Mouse (Mus musculus) forebrain, embryonic 14.5 days (tissue): ENCODE data around the gene Pde11a. TPM values are rescaled to one million over a fixed set of nuclear protein-coding genes. Genes with fewer than 3 reads are reported as not detected.

Source experiments
- ATAC-seq: fragments of 200-750 bp; cut with Nextera tagmentation; 2 replicates; pipeline ENCODE4 v1.8.0; 2017; ENCODE audit warnings: mild to moderate bottlenecking, moderate library complexity
- DNase-seq: peaks from one replicate; pipeline ENCODE4 v3.0.0-alpha.2; 2015; ENCODE audit warnings: low spot score
- H3K27ac ChIP-seq: fragments of 300-500 bp; sonication (generic); 2 replicates; pipeline ENCODE4 v1.5.1; 2014; ENCODE audit warnings: low read depth, mild to moderate bottlenecking, control low read depth, low read length, moderate library complexity
- H3K27me3 ChIP-seq: fragments of 300-500 bp; sonication (generic); replicated peaks from 2 replicates; pipeline ENCODE4 v1.6.1; 2014; ENCODE audit warnings: low read length, control low read depth, mixed read lengths; ENCODE audit not compliant: control insufficient read depth, insufficient read depth
- H3K36me3 ChIP-seq: fragments of 300-500 bp; sonication (generic); 2 replicates; pipeline ENCODE4 v1.6.1; 2014; ENCODE audit warnings: low read length, control low read depth; ENCODE audit not compliant: control insufficient read depth, insufficient read depth
- H3K4me1 ChIP-seq: fragments of 300-500 bp; sonication (generic); 2 replicates; pipeline ENCODE4 v1.6.1; 2014; ENCODE audit warnings: antibody characterized with exemption, low read length, control low read depth; ENCODE audit not compliant: control insufficient read depth, insufficient read depth
- H3K4me2 ChIP-seq: fragments of 300-500 bp; sonication (generic); 2 replicates; pipeline ENCODE4 v1.6.1; 2014; ENCODE audit warnings: mild to moderate bottlenecking, control low read depth, low read length
- H3K4me3 ChIP-seq: fragments of 300-500 bp; sonication (generic); 2 replicates; pipeline ENCODE4 v1.5.1; 2014; ENCODE audit warnings: low read depth, low read length, control low read depth
- H3K9ac ChIP-seq: fragments of 300-500 bp; sonication (generic); 2 replicates; pipeline ENCODE4 v1.6.1; 2014; ENCODE audit warnings: mild to moderate bottlenecking, low read length, control low read depth, moderate library complexity
- H3K9me3 ChIP-seq: fragments of 300-500 bp; sonication (generic); replicated peaks from 2 replicates; pipeline ENCODE4 v1.6.1; 2016; ENCODE audit warnings: low read length, control low read depth, mixed read lengths; ENCODE audit not compliant: control insufficient read depth
- whole genome bisulfite sequencing: fragments of 180-500 bp; shearing (Covaris S2); extraction: QIAGEN DNeasy Blood & Tissue Kit; methylation state at CpG from one replicate; pipeline ENCODE4 v1.1.7; 2014; 5-methylcytosine and 5-hydroxymethylcytosine counted together
- polyA plus RNA-seq: library from polyadenylated mRNA; unstranded; fragments of >200 nt; fragmentation: Nextera tagmentation; extraction: Ambion mirVana; gene quantifications from 2 replicates; pipeline ENCODE4 v1.2.1, GENCODE M21; 2014

The Pde11a gene
- polyA plus RNA-seq, 1 experiment from 2014 or later, result 0.14 TPM

- DNase-seq, result no peak
- Histone ChIP-seq H3K9ac (no peak overlapping the region), H3K9me3 (no peaks in the 10 kb centered on the region), H3K27ac (no peak overlapping the region), H3K4me3 (no peak overlapping the region), H3K4me2 (no peak overlapping the region), H3K4me1 (0 out of 2 replicates have a peak, but pooled peaks cover 7% of the 10 kb centered on the region), H3K27me3 (no peaks in the 10 kb centered on the region), H3K36me3 (no peaks in the 10 kb centered on the region)
- 88% methylated on average over 2 of the region's 2 CpGs for WGBS
- ATAC-seq, result no peak
Observed at GRCm38 (mm10) chr2:76083396-76083795, 255.2 kb downstream of the Pde11a start.

- H3K36me3 ChIP-seq, result no peaks in the 10 kb centered on the region
- DNase-seq, result no peak
- H3K27ac ChIP-seq, result no peak overlapping the region
- no peak overlapping the region for H3K9ac ChIP-seq
- WGBS, result 91% methylated on average over 5 of the region's 5 CpGs
- H3K9me3 ChIP-seq, result no peaks in the 10 kb centered on the region
- no peaks in the 10 kb centered on the region for H3K27me3 ChIP-seq
- H3K4me2 ChIP-seq, result no peak overlapping the region
- 0 out of 2 replicates have a peak, but pooled peaks cover 2% of the 10 kb centered on the region for H3K4me1 ChIP-seq
- H3K4me3 ChIP-seq, result no peak overlapping the region
- ATAC-seq, result no peak
Observed at GRCm38 (mm10) chr2:76081991-76082390, 256.6 kb downstream of the Pde11a start.

GRCm38 (mm10) chr2:76080549-76080948 lies 258.0 kb downstream of the Pde11a start:
- Histone ChIP-seq H3K4me2 (no peak overlapping the region), H3K27ac (no peak overlapping the region), H3K9me3 (no peaks in the 10 kb centered on the region), H3K4me1 (no peaks in the 10 kb centered on the region), H3K36me3 (no peaks in the 10 kb centered on the region), H3K27me3 (no peaks in the 10 kb centered on the region), H3K9ac (no peak overlapping the region), H3K4me3 (no peak overlapping the region)
- no peak for DNase-seq
- ATAC-seq, result no peak
- 75% methylated on average over 3 of the region's 3 CpGs for WGBS

DNA sequence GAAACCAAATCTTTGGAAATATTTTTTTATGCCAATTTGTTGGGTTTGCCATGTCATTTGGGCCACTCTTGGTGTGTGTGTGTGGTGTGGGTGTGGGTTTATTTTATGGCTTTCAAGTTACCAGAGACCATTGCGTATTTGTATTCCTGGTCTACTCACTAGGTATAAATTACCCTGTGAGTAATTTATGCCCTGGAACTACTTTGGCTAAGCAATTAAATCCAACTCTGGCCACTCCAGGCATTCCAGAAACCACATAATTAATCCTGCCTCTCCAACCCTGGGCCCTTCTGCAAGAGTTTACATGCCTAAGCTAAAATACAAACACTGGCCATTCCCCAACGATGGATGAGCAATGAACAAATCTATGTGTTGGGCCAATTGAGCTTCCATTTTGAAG lies 261.7 kb downstream of the Pde11a start:
- Histone ChIP-seq H3K36me3 (no peaks in the 10 kb centered on the region), H3K27ac (no peak overlapping the region), H3K4me2 (no peak overlapping the region), H3K4me3 (no peak overlapping the region), H3K4me1 (no peaks in the 10 kb centered on the region), H3K27me3 (no peaks in the 10 kb centered on the region), H3K9ac (no peak overlapping the region), H3K9me3 (no peaks in the 10 kb centered on the region)
- ATAC-seq, result no peak
- WGBS, result 81% methylated on average over 2 of the region's 2 CpGs
- no peak for DNase-seq

DNA sequence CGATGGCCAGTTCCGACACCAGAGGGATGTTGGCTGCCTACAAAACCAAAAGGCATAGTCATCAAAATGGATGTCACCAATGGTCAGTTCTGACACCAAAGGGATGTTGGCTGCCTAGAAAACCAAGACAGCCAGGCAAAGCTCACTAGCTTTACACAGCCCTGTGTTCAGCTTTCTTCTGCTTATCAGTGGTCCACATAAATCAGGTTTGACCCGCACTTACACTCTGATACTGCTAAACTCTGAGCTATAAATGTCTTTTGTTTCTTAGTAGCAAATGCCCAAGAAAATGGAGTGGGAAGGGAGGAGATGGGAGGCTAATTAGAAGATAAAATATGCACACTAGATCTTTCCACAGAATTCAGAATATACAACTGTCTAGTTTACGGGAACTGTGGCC lies 262.5 kb downstream of the Pde11a start:
- Histone ChIP-seq H3K4me2 (no peak overlapping the region), H3K9me3 (no peaks in the 10 kb centered on the region), H3K27ac (no peak overlapping the region), H3K9ac (no peak overlapping the region), H3K4me1 (no peaks in the 10 kb centered on the region), H3K4me3 (no peak overlapping the region), H3K36me3 (no peaks in the 10 kb centered on the region), H3K27me3 (no peaks in the 10 kb centered on the region)
- ATAC-seq, result no peak
- no peak for DNase-seq
- WGBS, result 95% methylated on average over 4 of the region's 4 CpGs

DNA sequence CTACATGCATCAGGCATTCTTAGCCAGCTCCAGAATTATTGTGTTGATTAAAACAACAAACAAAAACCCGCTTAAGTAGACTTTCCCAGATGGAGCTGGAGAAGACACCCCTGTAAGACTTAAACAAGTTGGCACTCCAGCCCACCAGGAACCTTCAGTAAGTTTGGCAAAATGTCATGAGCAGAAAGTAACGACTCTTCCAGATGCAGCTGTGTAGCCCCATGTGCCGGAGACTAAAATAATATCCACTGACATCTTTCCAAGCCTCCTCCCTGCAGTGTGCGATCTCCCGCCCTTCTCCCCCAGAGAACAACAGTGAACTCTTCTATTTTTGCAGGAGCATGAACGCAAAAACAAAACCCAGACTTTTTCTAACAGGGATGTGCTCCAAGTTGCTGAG lies 265.5 kb downstream of the Pde11a start:
- DNase-seq (no peak), ATAC-seq (no peak)
- H3K27me3 ChIP-seq, result no peaks in the 10 kb centered on the region
- H3K27ac ChIP-seq, result no peak overlapping the region
- no peaks in the 10 kb centered on the region for H3K9me3 ChIP-seq
- WGBS, result 63% methylated on average over 6 of the region's 6 CpGs
- no peak overlapping the region for H3K4me2 ChIP-seq
- no peak overlapping the region for H3K9ac ChIP-seq
- no peaks in the 10 kb centered on the region for H3K36me3 ChIP-seq
- no peak overlapping the region for H3K4me3 ChIP-seq
- H3K4me1 ChIP-seq, result peaks cover 2% of the 10 kb centered on the region; the same call in 1 of the 2 replicates

DNA sequence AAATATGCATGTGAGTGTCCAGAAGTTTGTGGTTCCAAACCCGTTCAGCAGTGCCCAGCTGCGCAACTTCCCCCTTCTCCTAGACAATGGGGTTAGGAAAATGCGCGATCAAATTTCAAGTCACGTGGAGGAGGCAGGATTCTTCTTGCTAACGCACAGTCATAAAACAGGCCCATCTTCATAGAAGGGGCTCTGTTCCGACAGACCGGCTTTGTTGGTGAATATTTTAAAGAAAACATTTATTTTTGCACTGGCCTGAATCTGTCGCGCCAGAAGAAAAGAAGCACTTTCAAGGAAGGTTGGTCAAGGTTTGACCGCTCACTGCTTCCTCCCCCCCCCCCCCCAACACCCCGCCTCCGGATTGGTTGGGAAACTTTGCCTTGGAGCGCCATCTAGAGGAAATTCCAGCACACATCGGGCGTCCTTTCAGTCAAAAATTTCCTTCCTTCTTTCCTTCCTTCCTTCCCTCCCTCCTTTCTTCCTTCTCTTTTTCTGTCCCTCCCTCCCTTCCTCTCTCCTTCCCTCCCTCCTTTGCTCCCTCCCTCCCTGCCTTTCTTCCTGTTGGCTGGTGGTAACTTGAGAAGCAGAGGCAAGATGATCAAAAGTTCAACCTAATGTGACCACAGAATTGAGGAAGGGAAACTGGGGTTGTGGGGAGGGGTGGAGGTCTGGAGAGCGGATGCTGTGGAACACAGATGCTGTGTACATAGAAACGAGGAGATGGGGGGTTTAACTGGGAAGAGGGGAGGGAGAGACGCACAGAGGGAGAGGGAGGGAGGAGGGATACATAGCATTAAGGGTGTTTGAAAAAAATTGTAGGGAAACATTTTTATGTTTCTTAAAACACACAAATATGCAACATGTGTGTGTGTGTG lies 267.9 kb downstream of the Pde11a start:
- H3K9me3 ChIP-seq, result no peaks in the 10 kb centered on the region
- no peaks in the 10 kb centered on the region for H3K27me3 ChIP-seq
- peak overlapping the region; percentile 46 for H3K4me2 ChIP-seq
- peaks cover 2% of the 10 kb centered on the region; the same call in 1 of the 2 replicates for H3K4me1 ChIP-seq
- H3K27ac ChIP-seq, result no peak overlapping the region; the same call in 1 of the 2 replicates
- peak overlapping the region; percentile 26 for H3K4me3 ChIP-seq
- peak; percentile 97 for ATAC-seq
- H3K9ac ChIP-seq, result peak overlapping the region; percentile 46; the same call in 1 of the 2 replicates
- peak; percentile 93 for DNase-seq
- no peaks in the 10 kb centered on the region for H3K36me3 ChIP-seq
- 2% methylated on average over 18 of the region's 19 CpGs for WGBS

- Histone ChIP-seq H3K4me1 (peaks cover 2% of the 10 kb centered on the region; the same call in 1 of the 2 replicates), H3K9ac (no peak overlapping the region), H3K4me3 (no peak overlapping the region), H3K27me3 (no peaks in the 10 kb centered on the region), H3K9me3 (no peaks in the 10 kb centered on the region), H3K36me3 (no peaks in the 10 kb centered on the region), H3K27ac (no peak overlapping the region), H3K4me2 (no peak overlapping the region)
- ATAC-seq, result no peak
- no peak for DNase-seq
- WGBS, result 88% methylated on average over 13 of the region's 13 CpGs
Observed at GRCm38 (mm10) chr2:76069238-76069637, 269.3 kb downstream of the Pde11a start.

GRCm38 (mm10) chr2:76068155-76068554 lies 270.4 kb downstream of the Pde11a start:
- Histone ChIP-seq H3K36me3 (no peaks in the 10 kb centered on the region), H3K4me2 (no peak overlapping the region), H3K27me3 (no peaks in the 10 kb centered on the region), H3K9me3 (no peaks in the 10 kb centered on the region), H3K4me3 (no peak overlapping the region), H3K27ac (no peak overlapping the region), H3K4me1 (peaks cover 2% of the 10 kb centered on the region; the same call in 1 of the 2 replicates), H3K9ac (no peak overlapping the region)
- no peak for ATAC-seq
- no peak for DNase-seq
- WGBS, result 84% methylated on average over 10 of the region's 10 CpGs
